Mouse (Mus musculus) intestine, postnatal 0 days (tissue): Measurements from ENCODE around the gene Gm12166. TPM values are rescaled to one million over a fixed set of nuclear protein-coding genes. Genes with fewer than 3 reads are reported as not detected.
A peak's percentile ranks its signal among the peaks of the same experiment; 100 is the strongest.

Source experiments
- ATAC-seq: fragments of 200-750 bp; cut with Nextera tagmentation; 2 replicates; pipeline ENCODE4 v1.8.0; 2017; ENCODE audit warnings: mild to moderate bottlenecking, moderate TSS enrichment, moderate library complexity
- H3K27ac ChIP-seq: fragments of 300-500 bp; sonication (generic); 2 replicates; pipeline ENCODE4 v1.5.1; 2014; ENCODE audit warnings: mild to moderate bottlenecking, low read depth, low read length, moderate library complexity
- H3K27me3 ChIP-seq: fragments of 300-500 bp; sonication (generic); replicated peaks from 2 replicates; pipeline ENCODE4 v1.6.1; 2014; ENCODE audit warnings: low read length, mixed read lengths; ENCODE audit not compliant: control insufficient read depth, insufficient read depth
- H3K36me3 ChIP-seq: fragments of 300-500 bp; sonication (generic); 2 replicates; pipeline ENCODE4 v1.6.1; 2014; ENCODE audit warnings: mild to moderate bottlenecking, moderate library complexity; ENCODE audit not compliant: control insufficient read depth, insufficient read depth
- H3K4me1 ChIP-seq: fragments of 300-500 bp; sonication (generic); replicated peaks from 2 replicates; pipeline ENCODE4 v1.6.1; 2014; ENCODE audit warnings: antibody characterized with exemption, low read length, mixed read lengths; ENCODE audit not compliant: control insufficient read depth, insufficient read depth
- H3K4me2 ChIP-seq: fragments of 300-500 bp; sonication (generic); replicated peaks from 2 replicates; pipeline ENCODE4 v1.6.1; 2014; ENCODE audit warnings: low read depth, mild to moderate bottlenecking, moderate library complexity
- H3K4me3 ChIP-seq: fragments of 300-500 bp; sonication (generic); 2 replicates; pipeline ENCODE4 v1.5.1; 2014; ENCODE audit warnings: low read depth, low read length
- H3K9ac ChIP-seq: fragments of 300-500 bp; sonication (generic); 2 replicates; pipeline ENCODE4 v1.6.1; 2014; ENCODE audit warnings: mild to moderate bottlenecking, low read depth, low read length
- H3K9me3 ChIP-seq: fragments of 300-500 bp; sonication (generic); 2 replicates; pipeline ENCODE4 v1.6.1; 2016; ENCODE audit warnings: mixed run types; ENCODE audit not compliant: control insufficient read depth
- CTCF ChIP-seq: sonication (generic); IDR thresholded peaks from 2 replicates; pipeline ENCODE4 v1.5.1; 2016; ENCODE audit warnings: low read depth, mild to moderate bottlenecking, control low read depth, antibody characterized with exemption, moderate library complexity
- WGBS: fragments of 180-500 bp; shearing (Covaris S2); extraction: QIAGEN DNeasy Blood & Tissue Kit; methylation state at CpG from one replicate; pipeline ENCODE4 v1.1.7; 2014; 5-methylcytosine and 5-hydroxymethylcytosine counted together
- polyA plus RNA-seq: library from polyadenylated mRNA; unstranded; fragments of >200 nt; fragmentation: Nextera tagmentation; extraction: Ambion mirVana; gene quantifications from 2 replicates; pipeline ENCODE4 v1.2.1, GENCODE M21; 2015

Gm12166 gene
- polyA plus RNA-seq, 1 experiment from 2014 or later = 9.5 TPM

DNA sequence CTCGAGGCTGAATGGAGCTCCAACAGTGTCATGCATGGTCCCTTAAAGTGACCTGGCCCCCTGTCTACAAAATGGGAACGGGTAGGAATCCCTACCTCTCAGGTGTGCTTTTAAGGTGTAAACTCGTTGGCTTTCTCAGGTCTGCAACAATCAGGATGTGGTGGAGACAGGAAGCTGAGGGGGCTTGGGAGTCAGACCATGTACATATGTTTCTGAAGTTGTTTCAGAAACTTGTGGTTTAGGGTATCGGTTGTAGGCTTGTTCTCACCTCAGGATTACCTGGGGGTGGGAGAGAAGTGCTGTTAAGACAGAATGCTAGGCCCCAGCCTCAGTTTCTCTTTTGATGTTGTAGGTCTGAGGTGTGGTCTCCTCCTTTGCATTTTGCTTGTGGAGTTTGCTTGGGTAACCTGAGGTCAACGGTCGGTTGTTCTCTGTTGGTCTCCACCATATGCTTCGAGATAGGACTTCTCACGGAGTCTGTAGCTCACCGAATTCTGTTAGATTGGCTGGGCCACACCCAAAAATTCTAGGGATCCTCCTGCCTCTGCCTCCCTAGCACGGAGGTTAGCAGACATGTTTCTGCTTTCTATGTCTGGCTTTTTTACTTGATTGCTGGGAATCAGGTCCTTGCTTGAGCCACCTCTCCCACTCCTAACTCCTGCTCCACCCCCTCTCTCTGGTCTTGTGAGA lies 38.1 kb upstream of the Gm12166 start:
- TF ChIP-seq CTCF = no peak
- 86% methylated on average over 10 of the region's 10 CpGs for WGBS
- H3K9ac ChIP-seq = no peak overlapping the region

DNA sequence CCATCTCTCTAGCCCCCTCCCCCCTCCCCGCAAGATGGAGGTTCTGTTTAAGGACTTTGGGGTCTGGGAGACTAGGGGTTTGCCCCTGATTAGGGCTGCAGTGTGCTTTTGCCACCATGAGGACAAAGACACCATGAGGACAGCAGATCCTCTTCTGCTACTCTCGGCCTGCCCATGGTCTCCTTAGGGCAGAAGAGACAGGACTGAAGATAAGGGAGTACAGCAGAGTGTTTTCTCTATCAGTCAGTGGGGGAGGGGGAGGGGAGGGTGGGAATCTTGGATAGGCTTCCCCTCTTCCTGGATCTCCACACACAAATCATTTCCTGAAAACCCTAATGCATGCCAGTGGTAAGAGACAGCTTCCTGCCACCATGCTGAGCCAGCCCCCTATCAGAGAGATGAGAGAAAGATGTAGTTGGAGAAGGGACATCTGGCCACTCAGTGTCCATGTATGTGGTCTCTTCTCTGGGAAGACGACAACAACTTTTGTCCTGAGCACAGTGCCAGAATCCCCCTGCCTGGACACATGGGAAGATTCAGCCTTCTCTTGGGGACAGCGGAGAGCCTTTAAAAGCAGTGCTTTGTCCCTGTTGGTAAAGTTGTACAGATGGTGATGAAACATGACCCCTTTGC lies 37.1 kb upstream of the Gm12166 start:
- TF ChIP-seq CTCF = no peak
- H3K4me1 ChIP-seq = no peaks in the 10 kb centered on the region; the same call in none of the 2 replicates
- 65% methylated on average over 4 of the region's 4 CpGs for WGBS

More for the DNA sequence above, 38.1 kb upstream of the Gm12166 start:
- no peak overlapping the region for H3K27ac ChIP-seq
- no peak overlapping the region for H3K4me3 ChIP-seq
- no peak overlapping the region for H3K4me2 ChIP-seq
- H3K36me3 ChIP-seq = no peaks in the 10 kb centered on the region
- ATAC-seq = no peak
- no peaks in the 10 kb centered on the region; the same call in none of the 2 replicates for H3K4me1 ChIP-seq
- no peaks in the 10 kb centered on the region for H3K9me3 ChIP-seq
- no peaks in the 10 kb centered on the region for H3K27me3 ChIP-seq

DNA sequence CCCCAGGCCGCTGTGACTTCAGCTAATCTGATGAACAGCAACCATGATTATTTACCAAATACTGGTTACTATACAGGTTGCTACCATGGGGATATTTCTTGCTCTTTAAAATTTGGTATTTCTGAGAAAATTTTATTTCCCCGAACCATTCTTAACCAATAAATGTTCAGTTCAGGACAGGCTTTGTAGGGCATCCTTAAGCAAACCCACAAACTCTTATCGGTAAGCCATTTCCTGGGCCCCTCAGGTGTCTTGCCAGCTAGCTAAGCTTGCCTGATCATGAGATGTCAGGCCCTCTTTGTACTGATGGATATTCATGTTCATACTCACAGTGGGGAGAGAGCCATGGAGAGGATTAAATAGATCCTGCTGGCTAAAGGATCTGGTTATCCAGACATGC lies 34.3 kb upstream of the Gm12166 start:
- Histone ChIP-seq H3K9ac (no peak overlapping the region), H3K4me2 (no peak overlapping the region), H3K27me3 (no peaks in the 10 kb centered on the region), H3K9me3 (no peaks in the 10 kb centered on the region), H3K4me3 (no peak overlapping the region), H3K27ac (no peak overlapping the region; the same call in 1 of the 2 replicates), H3K4me1 (no peaks in the 10 kb centered on the region; the same call in none of the 2 replicates), H3K36me3 (no peaks in the 10 kb centered on the region)
- no peak for TF ChIP-seq CTCF
- WGBS = 81% methylated on average over 3 of the region's 3 CpGs
- no peak for ATAC-seq

More for the DNA sequence above, 37.1 kb upstream of the Gm12166 start:
- no peaks in the 10 kb centered on the region for H3K27me3 ChIP-seq
- ATAC-seq = peak; percentile 19; the same call in 1 of the 2 replicates
- no peak overlapping the region for H3K9ac ChIP-seq
- H3K4me2 ChIP-seq = no peak overlapping the region
- H3K27ac ChIP-seq = peak overlapping the region; percentile 28; the same call in 1 of the 2 replicates
- no peak overlapping the region for H3K4me3 ChIP-seq
- no peaks in the 10 kb centered on the region for H3K9me3 ChIP-seq
- no peaks in the 10 kb centered on the region for H3K36me3 ChIP-seq

DNA sequence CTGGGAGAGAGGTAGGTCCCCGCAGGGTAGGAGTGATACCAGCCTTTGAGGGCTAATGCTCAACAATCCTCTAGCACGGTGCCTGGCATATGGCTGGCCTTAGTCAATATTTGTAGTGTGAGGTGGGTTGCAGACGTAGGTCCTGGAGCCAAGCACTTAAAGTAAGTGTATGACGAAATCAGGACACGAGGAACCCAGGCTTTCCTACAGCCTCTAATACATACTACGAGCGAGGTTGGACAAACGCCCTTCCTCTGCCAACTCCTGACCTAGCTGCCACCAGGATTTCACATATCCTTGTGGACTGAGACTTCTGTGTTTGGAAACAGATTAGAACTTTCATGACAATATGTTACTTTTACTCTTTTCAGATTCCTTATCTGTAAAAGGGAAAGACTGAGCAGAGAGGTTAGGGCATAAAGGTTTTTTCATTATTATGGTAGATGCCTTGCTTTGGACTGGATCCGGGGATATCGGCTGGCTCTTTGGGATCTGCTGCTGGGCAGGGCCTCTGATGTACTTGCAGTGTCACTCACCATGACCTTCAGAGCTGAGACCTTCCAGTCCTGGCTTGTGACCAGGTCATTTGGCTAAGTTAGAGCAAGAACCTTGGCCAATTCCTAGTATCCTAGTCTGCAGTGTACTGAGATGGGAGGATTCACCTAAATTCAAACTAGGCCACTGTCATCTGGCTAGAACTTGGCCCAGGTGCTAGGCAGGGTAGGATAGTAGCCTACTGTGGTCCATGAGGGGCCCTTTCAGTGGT lies 33.5 kb upstream of the Gm12166 start:
- no peak overlapping the region for H3K9ac ChIP-seq
- H3K9me3 ChIP-seq = no peaks in the 10 kb centered on the region
- 79% methylated on average over 10 of the region's 10 CpGs for WGBS
- H3K4me3 ChIP-seq = no peak overlapping the region
- H3K4me2 ChIP-seq = no peak overlapping the region
- TF ChIP-seq CTCF = no peak
- ATAC-seq = no peak
- H3K27ac ChIP-seq = no peak overlapping the region
- H3K4me1 ChIP-seq = no peaks in the 10 kb centered on the region; the same call in none of the 2 replicates
- no peaks in the 10 kb centered on the region for H3K27me3 ChIP-seq
- H3K36me3 ChIP-seq = no peaks in the 10 kb centered on the region

DNA sequence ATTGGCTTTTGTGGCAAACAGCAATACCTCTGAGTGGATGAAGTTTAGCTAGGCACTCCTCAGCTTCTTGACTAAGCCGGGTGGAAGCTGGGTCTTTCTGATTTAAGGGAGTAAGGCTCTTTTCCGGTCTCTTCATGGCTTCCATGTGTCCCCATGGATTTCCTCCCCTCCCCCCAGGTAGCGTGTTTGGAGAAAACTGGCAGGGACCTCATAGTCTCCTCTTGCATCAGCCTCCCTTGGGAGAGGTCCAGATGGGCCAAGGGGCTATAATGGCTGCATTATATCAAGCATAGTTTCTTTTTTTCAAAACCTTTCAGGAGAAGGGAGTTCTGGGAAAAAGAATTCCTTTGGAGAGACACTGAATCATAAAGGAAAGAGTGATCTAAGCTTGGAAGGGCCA lies 32.4 kb upstream of the Gm12166 start:
- no peak overlapping the region for H3K9ac ChIP-seq
- H3K27me3 ChIP-seq = no peaks in the 10 kb centered on the region
- H3K36me3 ChIP-seq = no peaks in the 10 kb centered on the region
- no peak overlapping the region for H3K4me2 ChIP-seq
- WGBS = 62% methylated on average over 3 of the region's 3 CpGs
- ATAC-seq = no peak
- no peaks in the 10 kb centered on the region for H3K9me3 ChIP-seq
- no peak overlapping the region; the same call in 1 of the 2 replicates for H3K27ac ChIP-seq
- H3K4me3 ChIP-seq = no peak overlapping the region
- TF ChIP-seq CTCF = no peak
- no peaks in the 10 kb centered on the region; the same call in none of the 2 replicates for H3K4me1 ChIP-seq

DNA sequence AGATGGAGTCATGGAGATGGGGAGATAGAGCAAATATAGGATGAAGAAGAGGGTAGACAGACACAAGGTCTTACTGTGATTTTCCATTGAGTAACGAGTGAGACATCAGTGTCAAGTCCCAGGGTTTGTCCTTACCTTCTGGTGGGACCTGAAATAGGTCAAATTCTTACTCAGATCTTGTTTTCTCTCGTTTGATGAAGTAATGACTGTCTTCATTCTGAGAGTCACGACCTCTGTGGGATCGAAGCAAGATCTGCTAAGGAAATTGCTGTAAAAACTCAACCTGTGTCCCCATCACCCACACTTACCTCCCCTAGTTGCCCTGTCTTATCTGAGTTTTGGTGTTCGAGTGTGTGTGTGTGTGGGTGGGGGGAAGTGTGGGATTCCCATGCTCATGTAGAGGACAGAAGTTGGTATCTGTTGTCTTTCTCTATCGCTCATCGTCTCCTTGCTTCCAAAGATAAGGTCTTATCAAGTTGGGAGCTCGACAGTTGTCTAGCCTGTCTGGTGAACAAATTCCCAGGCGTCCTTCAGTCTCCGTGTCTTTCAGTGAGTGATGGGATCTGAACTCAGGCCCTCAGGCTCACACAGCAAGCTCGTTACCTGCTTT lies 31.8 kb upstream of the Gm12166 start:
- TF ChIP-seq CTCF = no peak
- H3K36me3 ChIP-seq = no peaks in the 10 kb centered on the region
- ATAC-seq = no peak
- H3K27me3 ChIP-seq = no peaks in the 10 kb centered on the region
- H3K4me3 ChIP-seq = no peak overlapping the region
- whole genome bisulfite sequencing = 74% methylated on average over 11 of the region's 11 CpGs
- no peak overlapping the region; the same call in 1 of the 2 replicates for H3K27ac ChIP-seq
- H3K9me3 ChIP-seq = no peaks in the 10 kb centered on the region
- no peaks in the 10 kb centered on the region; the same call in 1 of the 2 replicates for H3K4me1 ChIP-seq
- H3K4me2 ChIP-seq = no peak overlapping the region
- H3K9ac ChIP-seq = no peak overlapping the region
